In genomic region chr1:138622431-138622830, GRCm38 (mm10) we compare ENCODE assay signal across 10 mouse cellular contexts. TPM values are rescaled to one million over a fixed set of nuclear protein-coding genes. Genes with fewer than 3 reads are reported as not detected.
DNase-seq lines count a peak whose midpoint lies in the region; ATAC-seq and TF ChIP-seq lines count a peak whose summit lies in the region.
"Had no signal": no experiment of that assay in that cellular context is flagged by ENCODE, and none has a peak within 500 bp of the region (broad histone marks: within the 10 kb centered on the region; RNA-seq: fewer than 3 reads in every experiment).

No protein-coding gene starts in this region.

- no peaks in the 10 kb centered on the region for H3K36me3 ChIP-seq in embryonic facial prominence, embryonic 13.5 days
- H3K36me3 ChIP-seq in embryonic facial prominence, embryonic 10.5 days (replicated peaks): no peaks in the 10 kb centered on the region
- H3K36me3 ChIP-seq in thymus, adult 2 months (ENCODE audit: control insufficient read depth, insufficient read depth, low read length): no peaks in the 10 kb centered on the region
- H3K36me3 ChIP-seq: liver, embryonic 15.5 days had no signal

- H3K4me2 ChIP-seq in embryonic facial prominence, embryonic 13.5 days: no peak overlapping the region
- H3K4me2 ChIP-seq: liver, embryonic 15.5 days had no signal

- peak overlapping the region; percentile 68 for H3K27ac ChIP-seq in embryonic facial prominence, embryonic 13.5 days
- H3K27ac ChIP-seq in embryonic facial prominence, embryonic 10.5 days (replicated peaks): no peak overlapping the region
- peak overlapping the region; percentile 14 for H3K27ac ChIP-seq in bone marrow macrophage, adult 2 months (ENCODE audit: insufficient read depth, low read depth, low read length)
- H3K27ac ChIP-seq in thymus, adult 2 months (ENCODE audit: control insufficient read depth, insufficient read depth, low read length): no peak overlapping the region
- H3K27ac ChIP-seq: liver, embryonic 15.5 days had no signal

- no peak for DNase-seq in embryonic facial prominence, embryonic 10.5 days (ENCODE audit: low spot score)
- DNase-seq in 3134 (ENCODE audit: extremely low read depth, insufficient read length, low spot score): peak; percentile 35
- DNase-seq in heart, adult 8-10 months (ENCODE audit: low spot score): peak; percentile 73
- no peak for DNase-seq in thymus, adult 18-20 months
- no peak for DNase-seq in thymus, adult 2 months
- DNase-seq in urinary bladder, postnatal 25 days (ENCODE audit: low spot score): no peak

- WGBS in embryonic facial prominence, embryonic 13.5 days: 52% methylated on average over 3 of the region's 3 CpGs
- WGBS in embryonic facial prominence, embryonic 10.5 days: 78% methylated on average over 3 of the region's 3 CpGs
- 92% methylated on average over 3 of the region's 3 CpGs for WGBS in thymus, adult 2 months

- no peaks in the 10 kb centered on the region for H3K27me3 ChIP-seq in embryonic facial prominence, embryonic 13.5 days
- no peaks in the 10 kb centered on the region for H3K27me3 ChIP-seq in embryonic facial prominence, embryonic 10.5 days (replicated peaks; ENCODE audit: low read depth, poor library complexity, severe bottlenecking)
- no peaks in the 10 kb centered on the region for H3K27me3 ChIP-seq in thymus, adult 2 months (ENCODE audit: control insufficient read depth, insufficient read depth, low read length)
- H3K27me3 ChIP-seq: liver, embryonic 15.5 days had no signal

- H3K4me3 ChIP-seq in embryonic facial prominence, embryonic 13.5 days: no peak overlapping the region
- H3K4me3 ChIP-seq in embryonic facial prominence, embryonic 10.5 days: no peak overlapping the region
- H3K4me3 ChIP-seq in bone marrow macrophage, adult 2 months (ENCODE audit: insufficient read depth, low read length): no peak overlapping the region
- H3K4me3 ChIP-seq in thymus, adult 2 months (ENCODE audit: control insufficient read depth, insufficient read depth, low read length): no peak overlapping the region
- H3K4me3 ChIP-seq: liver, embryonic 15.5 days had no signal

- no peaks in the 10 kb centered on the region for H3K9me3 ChIP-seq in embryonic facial prominence, embryonic 13.5 days
- H3K9me3 ChIP-seq in embryonic facial prominence, embryonic 10.5 days: no peaks in the 10 kb centered on the region
- H3K9me3 ChIP-seq: liver, embryonic 15.5 days had no signal

- no peak overlapping the region for H3K9ac ChIP-seq in embryonic facial prominence, embryonic 13.5 days
- H3K9ac ChIP-seq: liver, embryonic 15.5 days had no signal

- peaks cover 14% of the 10 kb centered on the region for H3K4me1 ChIP-seq in embryonic facial prominence, embryonic 13.5 days
- H3K4me1 ChIP-seq in embryonic facial prominence, embryonic 10.5 days: peaks cover 18% of the 10 kb centered on the region
- peaks cover 16% of the 10 kb centered on the region for H3K4me1 ChIP-seq in bone marrow macrophage, adult 2 months (ENCODE audit: control insufficient read depth, insufficient read depth, low read length)
- H3K4me1 ChIP-seq in thymus, adult 2 months (replicated peaks; ENCODE audit: control insufficient read depth, insufficient read depth, low read length): peaks cover 3% of the 10 kb centered on the region; the same call in 1 of the 2 replicates

- no peak for TF ChIP-seq CTCF in bone marrow macrophage, adult 2 months (IDR thresholded peaks at IDR 0.05; ENCODE audit: low read depth, low read length)
- TF ChIP-seq CTCF in thymus, adult 2 months (IDR thresholded peaks at IDR 0.05; ENCODE audit: borderline replicate concordance, control insufficient read depth, extremely low read depth, insufficient read depth, low read length, poor library complexity): no peak

- no peak for ATAC-seq in embryonic facial prominence, embryonic 13.5 days (ENCODE audit: insufficient number of reproducible peaks, insufficient read depth, low FRiP score, low TSS enrichment, low read depth)
- ATAC-seq: activated CD4-positive, CD25-positive, alpha-beta regulatory T cell, adult 4 months had no signal

- TF ChIP-seq POLR2A in bone marrow macrophage, adult 2 months (IDR thresholded peaks at IDR 0.05; ENCODE audit: borderline replicate concordance, low read depth, low read length): no peak
- TF ChIP-seq POLR2A in thymus, adult 2 months (IDR thresholded peaks at IDR 0.05; ENCODE audit: control insufficient read depth, extremely low read depth, insufficient read depth, low read length, poor library complexity): no peak

RNA-seq across cellular contexts. Expression of gene Nek7, which starts 2.5 kb away (rescaled TPM):
- polyA plus RNA-seq in embryonic facial prominence, embryonic 13.5 days (2015; fragmentation: Nextera tagmentation; extraction: Ambion mirVana): 31.1 and 34.9 TPM in 2 replicates
- 23.1 and 23.9 TPM in 2 replicates for polyA plus RNA-seq in embryonic facial prominence, embryonic 10.5 days (2016; fragmentation: Nextera tagmentation; extraction: Ambion mirVana)
- polyA plus RNA-seq in bone marrow macrophage, adult 2 months (2012; ENCODE audit: insufficient read depth, insufficient read length, missing spikeins): 78.1 and 79.1 TPM in 2 replicates
- 10 to 100 TPM; 76.3 to 80.2 (median 78.5) TPM for total RNA-seq in heart, adult 8-10 months (2022)
- 9.7 and 9.8 TPM in 2 replicates for polyA plus RNA-seq in thymus, adult 2 months (2012; rRNA removed)

Comparison
In these comparisons a context has a peak if more than half of its experiments do, and no peak if none do; other contexts are left out.
1. H3K27ac ChIP-seq: peak in embryonic facial prominence, embryonic 13.5 days (single experiment) and bone marrow macrophage, adult 2 months (single experiment); none in embryonic facial prominence, embryonic 10.5 days (single experiment) and thymus, adult 2 months (single experiment).
2. DNase-seq: peak in 3134 (single experiment) and heart, adult 8-10 months (single experiment); none in embryonic facial prominence, embryonic 10.5 days (single experiment), thymus, adult 18-20 months (0 of 2), thymus, adult 2 months (single experiment) and urinary bladder, postnatal 25 days (single experiment).